Mouse (Mus musculus) naive thymus-derived CD4-positive, alpha-beta T cell, adult 2 months (primary cell): ENCODE results near the gene Mael.

Source experiments
- DNase-seq: peaks from one replicate; pipeline ENCODE4 v3.0.0-alpha.2; 2011; ENCODE audit warnings: low read depth

The Mael gene

DNA sequence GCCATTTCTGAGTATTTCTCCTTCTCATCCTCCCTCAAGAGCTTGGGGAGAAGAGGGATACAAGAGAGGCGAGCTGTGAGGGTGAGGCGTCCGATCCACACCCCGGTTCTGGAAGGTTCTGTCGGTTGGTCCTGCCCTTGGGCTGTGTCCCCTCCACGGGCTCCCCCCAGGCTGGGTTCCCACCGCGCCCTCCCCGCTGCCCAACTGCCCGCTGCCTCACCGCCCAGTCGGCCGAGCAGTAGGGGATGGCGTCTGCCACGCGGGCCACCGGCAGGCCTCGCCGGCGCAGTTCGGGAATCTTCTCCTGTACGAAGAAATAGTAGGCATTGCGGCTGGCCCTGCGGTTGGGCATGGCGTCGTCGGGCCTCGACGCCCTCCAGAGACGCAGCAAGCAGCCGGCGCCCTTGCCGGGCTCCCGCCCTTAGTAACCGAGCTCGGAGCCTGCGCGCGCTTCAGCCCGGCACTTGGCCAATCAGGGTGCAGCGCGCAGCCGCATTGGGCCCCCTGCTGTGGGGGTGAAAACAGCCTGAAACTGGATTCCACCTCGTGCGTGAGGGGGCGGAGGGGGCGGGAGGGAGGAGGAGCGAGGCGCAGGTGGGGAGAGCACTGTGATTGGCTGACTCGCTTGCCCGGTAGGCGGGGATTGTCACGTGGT lies at the start of gene Mael:
TSS of gene Mael (minus strand) at position 433 of the 655 bp plus-strand sequence.
- no peak for DNase-seq

GRCm38 (mm10) chr1:166286231-166286630 lies 47.7 kb upstream of the Mael start:
- no peak for DNase-seq

- no peak for DNase-seq
Measured at GRCm38 (mm10) chr1:166284390-166284789, 45.8 kb upstream of the Mael start.

DNA sequence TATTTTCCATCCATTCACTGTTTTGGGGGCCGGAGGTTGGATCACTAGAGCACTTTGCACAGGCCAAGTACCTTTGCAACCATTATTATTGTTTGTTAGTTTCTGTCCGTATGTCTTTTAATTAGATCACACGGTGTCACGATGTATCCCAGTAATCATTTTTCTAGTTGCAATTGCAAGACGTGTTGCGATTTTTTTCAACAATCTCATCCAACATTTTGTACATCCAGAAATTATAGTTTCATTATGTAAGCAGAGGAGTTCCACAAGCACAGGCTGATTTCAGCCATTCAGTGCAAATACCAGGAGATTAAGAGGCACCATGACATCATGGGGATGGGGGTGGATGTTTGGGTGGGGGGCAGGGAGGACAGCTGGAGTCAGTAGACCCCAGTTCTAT lies 44.9 kb upstream of the Mael start:
- DNase-seq = no peak

GRCm38 (mm10) chr1:166282597-166283210 lies 44.2 kb upstream of the Mael start:
- no peak for DNase-seq

DNA sequence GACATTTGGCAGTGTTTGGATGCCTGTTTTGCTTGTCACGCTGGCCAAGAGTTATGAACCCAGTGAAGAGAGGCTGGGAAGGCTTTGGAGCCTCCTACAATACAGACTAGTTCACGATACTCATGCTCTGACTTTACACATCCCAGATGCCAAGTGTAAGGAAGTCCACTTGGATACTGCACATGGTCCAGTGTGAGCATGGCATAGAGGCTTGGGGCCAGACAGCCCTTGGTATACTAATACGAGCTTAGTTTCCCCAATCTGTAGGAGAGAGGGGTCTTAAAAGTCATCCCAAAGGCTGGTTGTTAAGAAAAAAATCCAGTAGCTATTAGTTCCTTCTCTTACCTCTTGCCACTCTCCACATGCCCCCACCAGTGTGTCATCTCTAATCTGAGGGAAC lies 43.3 kb upstream of the Mael start:
- DNase-seq = no peak

GRCm38 (mm10) chr1:166281287-166281686 lies 42.7 kb upstream of the Mael start:
- DNase-seq = no peak

DNA sequence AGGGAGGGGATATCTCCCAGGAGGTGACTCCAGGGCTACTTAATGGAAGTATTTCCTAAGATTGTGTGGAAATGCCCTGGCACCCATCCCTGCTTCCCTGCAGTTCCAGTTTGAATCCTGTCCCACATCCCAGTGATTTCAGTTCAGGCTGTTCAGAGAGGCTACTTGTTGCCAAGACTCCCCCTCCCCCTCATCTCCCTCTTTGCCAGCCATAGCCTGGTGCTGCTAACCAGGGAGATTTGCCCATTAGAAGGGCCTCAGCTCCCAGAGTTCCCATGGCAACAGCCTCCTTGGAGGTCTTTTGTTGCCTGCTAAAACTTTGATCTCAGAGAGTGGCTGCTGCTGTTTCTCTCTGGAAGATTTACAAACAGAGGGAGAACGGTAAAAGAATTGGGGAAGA lies 42.0 kb upstream of the Mael start:
- no peak for DNase-seq

GRCm38 (mm10) chr1:166279580-166280206 lies 41.1 kb upstream of the Mael start:
- no peak for DNase-seq

DNA sequence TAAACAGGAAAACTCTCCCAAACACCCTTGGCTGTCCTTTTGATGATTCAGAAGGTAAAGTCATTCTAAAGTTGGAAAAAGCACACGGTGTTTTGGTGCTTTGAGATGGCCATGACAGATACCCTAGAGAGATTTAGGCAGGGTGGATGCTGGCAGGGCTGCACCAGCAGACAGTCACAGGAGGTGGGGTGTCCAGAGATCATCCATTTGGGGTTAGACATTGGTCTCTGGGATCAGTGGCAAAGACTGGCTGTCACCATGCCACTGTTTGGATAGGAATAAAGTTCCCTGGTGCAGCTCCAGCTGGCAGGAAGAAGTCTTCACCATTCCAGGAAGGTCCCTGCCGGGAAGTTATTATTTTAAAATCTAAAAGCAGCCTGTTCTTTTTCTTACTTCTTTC lies 40.2 kb upstream of the Mael start:
- DNase-seq = no peak

- DNase-seq = no peak
Measured at GRCm38 (mm10) chr1:166268218-166268617, 29.7 kb upstream of the Mael start.

DNA sequence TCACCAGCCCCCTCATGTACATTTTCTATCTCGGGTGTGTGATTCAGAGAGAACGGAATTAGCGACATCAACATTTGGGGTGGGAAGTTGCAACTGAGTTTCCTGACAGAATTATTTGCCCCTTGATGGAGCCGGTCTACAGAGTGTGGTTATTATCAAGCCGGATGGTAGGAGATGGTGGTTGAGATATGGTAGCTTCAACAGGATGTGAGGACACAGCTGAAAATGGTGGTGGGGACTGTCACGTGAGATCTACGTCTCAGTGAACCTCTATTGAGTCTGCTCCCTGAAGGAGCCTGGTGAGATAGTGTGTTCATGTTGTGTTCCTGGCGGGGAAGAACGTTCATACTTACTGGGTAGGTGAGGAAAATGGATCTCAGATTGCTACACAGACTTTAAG lies 28.4 kb upstream of the Mael start:
- DNase-seq = no peak

- no peak for DNase-seq
Measured at GRCm38 (mm10) chr1:166266001-166266705, 27.6 kb upstream of the Mael start.

- DNase-seq = no peak
Measured at GRCm38 (mm10) chr1:166259526-166259925, 21.0 kb upstream of the Mael start.

- no peak for DNase-seq
Measured at GRCm38 (mm10) chr1:166256898-166257297, 18.4 kb upstream of the Mael start.

DNA sequence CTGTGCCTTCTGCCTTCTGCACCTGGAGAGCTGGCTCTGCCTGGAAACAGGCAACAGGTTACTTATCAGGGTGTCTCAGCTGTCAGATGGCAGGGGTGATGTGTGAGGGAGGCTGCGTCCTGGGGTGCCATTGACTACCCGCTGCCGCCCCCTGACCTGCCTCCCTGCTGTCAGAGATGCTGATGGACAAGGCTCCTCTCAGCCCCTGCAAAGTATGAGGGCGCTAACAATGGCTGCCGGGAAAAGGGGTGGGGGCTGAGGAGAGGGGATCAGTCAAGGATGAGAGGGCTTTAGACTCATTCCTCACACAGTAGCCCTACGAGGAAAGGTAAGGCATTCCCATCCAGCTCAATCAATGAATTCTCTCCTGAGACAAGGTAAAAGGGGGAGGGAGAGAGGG lies 17.8 kb upstream of the Mael start:
- DNase-seq = no peak

DNA sequence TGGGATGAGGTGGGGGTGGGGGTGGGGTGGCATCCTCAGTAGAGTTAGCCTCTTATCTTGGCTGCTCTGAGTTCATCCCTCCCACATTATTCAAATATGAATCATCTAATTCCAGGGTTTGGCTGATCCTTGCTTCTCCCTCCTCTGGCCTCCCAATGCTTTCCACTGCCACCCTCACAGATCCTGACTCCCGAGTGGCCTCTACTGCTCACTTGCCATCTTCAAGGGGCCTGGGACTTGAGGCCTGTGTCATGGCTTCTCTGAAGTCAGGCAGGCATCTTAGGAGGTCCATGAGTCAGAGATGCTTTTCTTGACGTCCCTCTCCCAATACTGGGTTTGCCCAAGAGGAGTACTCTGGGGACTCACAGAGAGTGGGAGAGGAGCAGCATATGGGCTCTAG lies 17.1 kb upstream of the Mael start:
- DNase-seq = no peak

DNA sequence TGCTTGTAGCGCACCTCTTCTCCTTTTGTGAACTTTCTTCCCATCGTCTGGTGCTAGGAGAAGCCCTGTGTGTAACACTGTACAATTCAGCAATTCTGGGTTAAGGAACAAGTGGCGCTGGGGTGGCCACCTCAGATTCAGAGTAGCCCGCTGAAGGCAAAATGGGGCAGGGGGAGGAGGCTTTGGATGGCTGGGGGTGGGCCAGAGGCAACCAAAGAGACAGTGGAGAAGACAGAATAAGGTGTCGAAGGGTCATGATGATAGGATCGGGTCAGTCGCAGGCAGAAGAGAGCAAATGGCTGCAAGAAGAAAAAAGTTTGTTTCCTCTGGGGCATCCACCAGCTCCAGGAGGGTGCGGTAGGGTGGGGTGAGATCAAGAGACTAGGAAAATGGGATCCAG lies 16.5 kb upstream of the Mael start:
- no peak for DNase-seq

- DNase-seq = no peak
Measured at GRCm38 (mm10) chr1:166253898-166254894, 15.6 kb upstream of the Mael start, which contains the start of gene Ildr2. TSS of gene Ildr2 (plus strand) at chr1:166254139.

- DNase-seq = no peak
Measured at GRCm38 (mm10) chr1:166244285-166244684, 5.7 kb upstream of the Mael start.

DNA sequence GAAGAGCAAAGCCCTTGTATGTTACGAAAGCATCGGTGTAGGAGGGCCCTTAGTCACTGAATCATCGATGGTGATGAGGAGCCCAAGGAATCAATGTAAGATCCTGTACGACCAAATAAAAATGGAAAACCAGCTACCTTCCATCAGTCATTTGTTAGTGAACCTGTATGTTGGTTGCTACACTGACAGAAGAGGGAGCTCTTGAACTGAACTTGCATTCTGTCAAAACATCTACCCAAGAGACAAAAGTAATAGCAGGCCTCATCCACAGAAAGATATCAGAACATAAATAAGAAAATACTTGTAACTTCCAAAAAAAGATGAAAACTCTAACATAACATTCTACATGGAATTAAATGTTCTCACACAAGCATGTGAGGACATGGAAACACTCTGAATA lies 24.4 kb downstream of the Mael start:
- DNase-seq = no peak

- DNase-seq = no peak
Measured at GRCm38 (mm10) chr1:166209371-166209770, 29.2 kb downstream of the Mael start.
